Mouse (Mus musculus) adrenal gland, adult 8-10 months (tissue): ENCODE data around the gene Lekr1. TPM values are rescaled to one million over a fixed set of nuclear protein-coding genes. Genes with fewer than 3 reads are reported as not detected.

Source experiments
- DNase-seq: peaks from one replicate; pipeline ENCODE4 v3.0.0; 2022
- total RNA-seq, 4 experiments: library from RNA; stranded (reverse); gene quantifications; 2 replicates each; pipeline ENCODE4 v1.2.4; 2022

The Lekr1 gene
- total RNA-seq, 4 experiments from 2014 or later = 2.3 to 3.8 (median 3.1) TPM

- DNase-seq = no peak
Observed at GRCm38 (mm10) chr3:65839664-65840063, 173.6 kb downstream of the Lekr1 start.

DNA sequence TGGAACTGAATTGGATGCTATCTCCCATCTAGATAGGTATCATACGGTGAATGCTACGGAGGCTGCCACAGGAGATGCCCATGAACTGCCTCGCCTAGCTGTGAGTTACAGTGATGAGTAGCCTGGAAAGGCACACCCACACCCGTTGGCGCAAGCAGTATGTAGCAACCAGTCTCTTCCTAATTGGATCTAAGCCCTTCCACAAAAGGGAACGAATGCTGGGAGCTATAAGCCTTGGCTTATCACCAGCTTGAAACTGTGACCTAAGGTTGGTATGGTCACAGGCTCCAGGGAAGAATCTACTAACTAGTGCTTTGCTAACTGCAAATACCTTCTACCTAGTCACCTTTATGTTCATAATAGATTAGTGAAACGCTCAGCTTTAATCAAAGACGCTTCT is 175.1 kb downstream of the Lekr1 start:
- no peak for DNase-seq

- no peak for DNase-seq
Observed at GRCm38 (mm10) chr3:65842515-65843184, 176.6 kb downstream of the Lekr1 start.

GRCm38 (mm10) chr3:65843185-65843552 is 177.1 kb downstream of the Lekr1 start:
- no peak for DNase-seq

GRCm38 (mm10) chr3:65844302-65844701 is 178.3 kb downstream of the Lekr1 start:
- no peak for DNase-seq

DNA sequence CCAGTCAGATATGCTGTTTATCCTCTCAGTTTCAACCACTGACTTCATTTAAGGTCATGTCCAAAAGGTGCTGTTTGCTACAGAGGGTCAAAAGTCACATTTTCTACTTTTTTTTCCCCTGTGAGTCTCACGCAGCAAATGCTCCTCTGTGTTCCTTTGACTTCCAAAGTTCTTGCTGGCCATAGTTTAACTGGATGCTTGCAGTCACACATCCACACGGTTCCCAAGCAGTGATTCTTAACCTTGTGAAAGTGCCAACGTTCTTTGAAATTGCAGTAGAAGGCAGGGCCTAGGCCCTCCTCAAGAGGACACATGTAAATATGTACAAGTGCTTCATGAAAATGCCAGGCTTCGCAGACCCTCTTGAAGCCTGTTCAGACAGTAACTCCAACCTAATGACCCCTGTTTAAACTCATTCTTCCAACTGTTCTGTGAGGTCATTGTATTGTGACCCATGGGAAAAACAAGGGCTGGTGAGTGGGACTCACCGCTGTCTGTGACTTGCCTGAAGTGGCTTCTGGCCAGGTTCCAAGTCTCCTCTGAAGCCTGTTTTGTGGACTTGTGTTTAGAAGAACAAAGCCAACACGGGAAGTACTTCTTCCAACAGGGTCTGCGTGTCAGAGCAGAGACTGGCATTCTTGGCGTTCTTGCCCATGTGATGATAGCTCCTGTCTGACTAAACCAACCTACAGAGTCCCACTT is 179.0 kb downstream of the Lekr1 start:
- DNase-seq = no peak

DNA sequence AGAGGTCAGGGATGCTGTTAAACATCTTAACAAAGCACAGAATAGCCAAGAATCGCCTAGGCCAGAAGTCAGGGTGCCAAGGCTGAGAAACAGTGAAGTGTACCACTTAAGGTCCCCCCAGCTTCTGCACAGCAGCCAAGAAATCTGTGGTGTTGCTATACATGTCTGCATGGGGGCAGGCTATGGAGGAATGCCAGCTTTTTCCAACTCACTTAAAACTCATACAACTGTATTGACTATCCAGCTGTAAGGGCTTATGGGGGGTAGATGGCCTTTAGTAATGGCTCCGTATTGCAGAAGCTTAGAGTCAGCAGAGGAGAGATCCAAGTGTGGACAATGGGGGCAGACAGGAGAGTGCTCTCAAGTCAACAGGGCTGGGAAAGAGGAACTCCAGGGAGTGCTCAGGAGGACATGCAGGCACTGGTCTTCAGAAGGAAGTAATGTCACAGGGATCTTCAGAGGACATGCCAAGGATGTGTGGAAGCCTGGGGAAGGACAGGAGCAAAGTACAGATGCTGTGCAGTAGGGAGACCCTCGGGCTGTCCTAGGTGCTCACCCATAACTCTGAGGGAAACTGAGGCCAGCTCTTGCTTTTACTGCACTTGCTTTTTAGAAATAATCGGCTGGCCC is 181.2 kb downstream of the Lekr1 start:
- no peak for DNase-seq

- no peak for DNase-seq
Observed at GRCm38 (mm10) chr3:65853746-65854145, 187.7 kb downstream of the Lekr1 start.

- DNase-seq = no peak
Observed at GRCm38 (mm10) chr3:65855521-65855920, 189.5 kb downstream of the Lekr1 start.

GRCm38 (mm10) chr3:65858118-65858517 is 192.1 kb downstream of the Lekr1 start:
- no peak for DNase-seq

DNA sequence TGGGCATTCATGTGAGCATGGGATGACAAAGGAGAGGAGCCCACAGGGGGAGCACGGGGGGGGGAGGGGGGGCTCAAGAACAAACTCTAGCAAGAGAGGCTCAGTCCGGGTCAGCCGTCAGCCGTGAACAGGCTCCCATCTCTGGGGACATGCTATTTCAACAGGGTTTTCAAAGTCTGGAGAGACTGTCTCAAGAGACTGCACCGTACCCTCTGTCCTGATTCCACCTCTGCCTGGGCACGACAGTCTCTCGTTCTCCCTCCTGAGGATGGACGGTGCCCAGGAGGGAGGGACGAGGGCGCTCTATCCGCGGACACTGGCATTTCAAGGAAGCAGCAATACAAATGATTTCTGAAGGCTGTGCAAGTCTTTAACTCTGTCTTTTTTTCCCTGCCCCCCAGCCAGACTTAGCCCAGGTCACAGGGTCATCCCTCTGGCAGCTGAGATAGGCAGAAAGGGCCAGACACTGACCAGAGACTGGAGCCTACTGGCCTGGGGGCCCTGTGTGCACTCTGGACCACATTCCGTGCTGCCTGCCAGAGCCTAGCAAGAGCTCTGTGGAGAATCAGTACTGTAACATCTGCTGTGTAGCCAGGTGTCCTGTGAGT is 192.8 kb downstream of the Lekr1 start:
- no peak for DNase-seq

DNA sequence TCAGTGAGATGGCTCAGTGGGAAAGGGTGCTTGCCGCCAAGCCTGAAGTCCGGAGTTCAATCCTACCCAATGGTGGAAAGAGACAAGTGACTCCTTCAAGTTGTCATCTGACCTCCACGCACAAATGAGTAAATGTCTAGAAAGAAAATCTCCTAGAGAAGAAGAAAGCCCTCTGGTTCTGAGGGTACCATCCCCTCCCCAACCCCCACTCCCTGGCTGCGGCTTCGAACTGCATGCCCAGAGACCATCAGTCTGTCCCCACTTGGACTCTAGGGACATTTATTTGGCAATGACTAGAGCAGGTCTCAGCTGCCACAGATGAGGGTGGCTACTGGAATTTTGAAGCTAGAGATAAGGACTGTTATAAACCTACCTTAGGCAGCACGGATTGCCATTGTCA is 193.7 kb downstream of the Lekr1 start:
- DNase-seq = no peak

GRCm38 (mm10) chr3:65860903-65861302 is 194.9 kb downstream of the Lekr1 start:
- no peak for DNase-seq

GRCm38 (mm10) chr3:65861471-65861881 is 195.4 kb downstream of the Lekr1 start:
- no peak for DNase-seq

GRCm38 (mm10) chr3:65863297-65863696 is 197.3 kb downstream of the Lekr1 start:
- DNase-seq = peak; percentile 67

- DNase-seq = no peak
Observed at GRCm38 (mm10) chr3:65863762-65864377, 197.8 kb downstream of the Lekr1 start.

DNA sequence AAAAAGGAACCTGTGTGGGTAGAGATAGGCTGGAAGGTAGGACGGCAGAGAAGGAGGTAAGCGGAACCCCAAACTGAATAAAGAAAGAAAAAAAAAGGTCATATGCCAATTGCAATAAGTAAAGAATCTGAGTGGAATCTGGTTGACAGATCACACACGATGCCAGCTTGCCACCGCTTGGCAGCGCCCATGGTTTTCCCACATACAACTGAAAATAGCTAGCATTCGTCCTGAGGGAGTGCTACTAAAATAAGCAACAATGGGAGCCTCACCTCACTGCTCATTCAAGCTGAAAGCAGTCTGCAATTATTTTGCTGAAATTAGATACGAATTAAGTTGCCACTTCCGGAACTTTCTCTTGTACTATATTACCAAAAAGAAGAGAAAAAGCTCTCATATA is 202.9 kb downstream of the Lekr1 start:
- no peak for DNase-seq

GRCm38 (mm10) chr3:65869724-65870123 is 203.7 kb downstream of the Lekr1 start:
- DNase-seq = no peak

GRCm38 (mm10) chr3:65871188-65871603 is 205.2 kb downstream of the Lekr1 start:
- DNase-seq = peak; percentile 80

- DNase-seq = no peak
Observed at GRCm38 (mm10) chr3:65871609-65872272, 205.7 kb downstream of the Lekr1 start.

DNA sequence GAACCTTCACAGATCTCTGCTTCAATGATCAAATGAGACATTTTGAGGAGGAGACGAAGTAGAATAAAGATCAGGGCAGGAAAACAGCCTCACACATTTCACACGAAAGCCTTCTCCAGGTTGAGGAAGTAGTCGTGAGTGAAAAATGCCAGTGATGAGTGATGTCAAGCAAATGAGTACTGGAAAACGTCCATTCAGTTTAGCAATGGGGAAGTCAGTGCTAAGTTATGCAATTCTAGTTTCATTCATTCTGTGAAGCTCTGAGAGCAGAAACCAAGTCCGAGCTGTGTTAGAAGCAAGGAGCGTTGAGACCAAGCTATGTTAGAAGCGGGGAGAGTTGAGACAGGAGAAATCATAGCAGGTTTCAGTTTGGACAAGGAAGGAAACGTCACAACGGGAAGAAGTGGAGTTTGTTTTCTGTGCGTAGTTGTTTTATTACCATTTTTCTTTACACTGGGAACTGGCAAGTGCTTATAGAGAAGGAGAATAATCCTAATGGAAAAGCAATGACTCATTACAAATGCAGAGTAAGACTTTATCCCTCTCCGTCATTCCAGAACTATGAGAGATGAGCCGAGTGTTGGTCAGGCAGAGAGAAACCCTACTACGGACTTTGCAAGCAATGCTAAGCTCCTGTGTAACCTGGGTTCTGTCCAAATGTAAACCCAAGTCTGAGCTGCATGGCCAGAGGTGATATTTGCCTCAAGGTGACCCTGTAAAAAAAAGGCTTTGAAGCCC is 207.2 kb downstream of the Lekr1 start:
- no peak for DNase-seq
